Mouse (Mus musculus): Measurements from ENCODE around the gene Aplnr. TPM values are rescaled to one million over a fixed set of nuclear protein-coding genes. Genes with fewer than 3 reads are reported as not detected.

Aplnr gene
- 36.6 and 37.3 TPM in 2 replicates for polyA plus RNA-seq (2014; fragmentation: Nextera tagmentation; extraction: Ambion mirVana)

DNA sequence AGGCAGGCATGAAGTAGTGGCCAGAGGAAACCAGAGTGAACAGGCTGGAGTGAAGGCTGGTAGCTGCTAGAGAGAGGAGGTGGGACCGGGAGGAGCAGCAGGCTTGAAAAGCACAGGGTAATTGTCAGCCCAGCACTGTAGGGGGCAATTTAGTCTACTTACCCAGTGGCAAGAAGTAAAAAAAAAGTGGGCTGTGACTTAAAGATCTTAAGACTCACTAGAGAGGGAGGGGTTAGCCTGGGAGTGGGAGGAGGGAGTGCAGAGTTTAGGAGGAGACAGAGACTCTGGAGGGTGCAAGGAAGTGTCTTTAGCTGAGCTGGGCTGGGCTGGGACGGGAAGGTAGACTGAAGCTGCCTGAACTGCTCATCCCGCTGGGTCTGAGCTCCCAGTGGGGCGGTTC is at the start of gene Aplnr:
Aplnr (plus strand) TSS at position 137 of the 400 bp plus-strand sequence.
- H3K9ac ChIP-seq (ENCODE audit: low read depth, low read length): no peak within 1 kb of the TSS
- 12% methylated on average over 4 of the region's 4 CpGs for WGBS
- no peak within 1 kb of the TSS for H3K4me3 ChIP-seq (ENCODE audit: low read depth, low read length)
- ATAC-seq (ENCODE audit: low FRiP score) (peak; percentile 29; the same call in 1 of the 2 replicates), DNase-seq (ENCODE audit: low spot score) (no peak)
- no peaks in the 10 kb centered on the region for H3K36me3 ChIP-seq (ENCODE audit: control insufficient read depth, insufficient read depth, low read length)
- H3K27me3 ChIP-seq (ENCODE audit: control insufficient read depth, insufficient read depth, low read length): no peaks in the 10 kb centered on the region
- H3K27ac ChIP-seq (ENCODE audit: low read depth, low read length): no peak within 1 kb of the TSS
- H3K4me2 ChIP-seq (replicated peaks; ENCODE audit: low read depth, low read length): no peak within 1 kb of the TSS
- H3K9me3 ChIP-seq (ENCODE audit: control insufficient read depth, low read length): no peaks in the 10 kb centered on the region
- H3K4me1 ChIP-seq (replicated peaks; ENCODE audit: control insufficient read depth, insufficient read depth, low read length): no peaks in the 10 kb centered on the region

DNA sequence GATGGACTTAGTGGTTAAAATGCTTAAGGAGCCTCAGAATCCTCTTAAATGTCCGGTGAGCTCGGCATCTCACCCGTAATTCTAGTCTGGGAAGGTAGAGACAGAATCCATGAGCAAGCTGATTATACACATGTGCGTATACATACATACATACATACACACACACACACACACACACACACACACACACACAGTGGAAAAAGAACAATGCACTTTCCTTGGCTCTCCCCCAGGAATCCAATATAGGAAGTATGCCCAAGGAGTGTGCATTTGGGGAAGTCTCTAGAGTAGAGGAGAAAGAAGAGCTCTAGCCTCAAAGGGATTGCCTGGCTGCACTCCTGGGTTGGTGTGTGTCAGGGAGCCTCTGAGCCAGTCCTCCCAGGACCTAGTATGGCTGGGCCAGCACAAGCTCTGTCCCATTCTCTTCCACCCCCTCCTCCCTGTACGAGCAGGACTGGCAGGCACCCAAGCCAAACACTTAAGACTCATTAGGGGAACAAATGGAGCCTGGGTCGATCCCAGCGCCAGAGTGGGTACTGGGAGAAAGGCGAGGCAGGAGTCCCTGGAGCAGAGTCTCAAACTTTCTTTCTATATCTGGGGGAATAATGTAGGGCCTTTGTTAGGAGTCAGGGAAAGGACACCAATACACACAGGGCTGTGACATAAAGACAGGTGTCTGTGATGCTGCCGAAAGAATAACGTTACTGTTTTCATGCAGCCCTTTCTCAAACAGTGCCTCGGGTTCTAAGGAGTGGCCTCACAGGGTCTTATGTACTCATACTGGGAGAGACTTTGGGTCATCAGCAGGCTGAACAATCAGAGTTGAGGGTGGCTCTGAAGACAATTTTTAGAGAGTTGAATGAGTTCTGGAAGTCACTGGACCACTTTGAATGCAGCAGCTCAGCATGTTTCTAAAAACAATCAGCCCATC is 47.0 kb upstream of the Aplnr start:
- WGBS: 76% methylated on average over 11 of the region's 11 CpGs
- H3K27me3 ChIP-seq (ENCODE audit: control insufficient read depth, insufficient read depth, low read length): no peaks in the 10 kb centered on the region
- H3K36me3 ChIP-seq (ENCODE audit: control insufficient read depth, insufficient read depth, low read length): no peaks in the 10 kb centered on the region
- ATAC-seq (ENCODE audit: low FRiP score) (no peak), DNase-seq (ENCODE audit: low spot score) (no peak)
- H3K4me2 ChIP-seq (replicated peaks; ENCODE audit: low read depth, low read length): no peak overlapping the region
- no peak overlapping the region for H3K4me3 ChIP-seq (ENCODE audit: low read depth, low read length)
- no peak overlapping the region for H3K27ac ChIP-seq (ENCODE audit: low read depth, low read length)
- no peak overlapping the region for H3K9ac ChIP-seq (ENCODE audit: low read depth, low read length)
- no peaks in the 10 kb centered on the region for H3K4me1 ChIP-seq (replicated peaks; ENCODE audit: control insufficient read depth, insufficient read depth, low read length)
- no peaks in the 10 kb centered on the region for H3K9me3 ChIP-seq (ENCODE audit: control insufficient read depth, low read length)

DNA sequence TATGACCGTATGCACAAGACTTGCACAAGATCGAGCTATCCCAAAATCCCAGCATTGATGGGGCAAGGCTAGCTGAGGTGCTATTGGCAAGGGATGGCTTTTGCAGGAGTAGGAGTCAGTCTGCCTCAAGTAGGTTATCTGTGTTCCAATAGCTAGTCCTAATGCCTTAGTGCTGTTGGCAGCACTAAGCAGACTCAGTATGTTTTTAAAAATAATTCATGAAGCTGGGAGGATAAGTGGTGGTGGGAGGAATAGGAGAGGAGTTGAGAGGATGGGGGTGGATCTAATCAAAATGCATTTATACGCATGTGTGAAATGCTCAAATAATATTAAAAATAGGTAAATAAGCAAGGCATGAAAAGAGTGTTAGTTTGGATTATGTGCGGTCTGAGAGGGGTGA is 44.7 kb upstream of the Aplnr start:
- Histone ChIP-seq H3K4me1 (replicated peaks; ENCODE audit: control insufficient read depth, insufficient read depth, low read length) (no peaks in the 10 kb centered on the region), H3K4me3 (ENCODE audit: low read depth, low read length) (no peak overlapping the region), H3K4me2 (replicated peaks; ENCODE audit: low read depth, low read length) (no peak overlapping the region), H3K36me3 (ENCODE audit: control insufficient read depth, insufficient read depth, low read length) (no peaks in the 10 kb centered on the region), H3K9ac (ENCODE audit: low read depth, low read length) (no peak overlapping the region), H3K27me3 (ENCODE audit: control insufficient read depth, insufficient read depth, low read length) (no peaks in the 10 kb centered on the region), H3K27ac (ENCODE audit: low read depth, low read length) (no peak overlapping the region), H3K9me3 (ENCODE audit: control insufficient read depth, low read length) (no peaks in the 10 kb centered on the region)
- no peak for DNase-seq (ENCODE audit: low spot score)
- ATAC-seq (ENCODE audit: low FRiP score): no peak
- WGBS: 97% methylated on average over 4 of the region's 4 CpGs

DNA sequence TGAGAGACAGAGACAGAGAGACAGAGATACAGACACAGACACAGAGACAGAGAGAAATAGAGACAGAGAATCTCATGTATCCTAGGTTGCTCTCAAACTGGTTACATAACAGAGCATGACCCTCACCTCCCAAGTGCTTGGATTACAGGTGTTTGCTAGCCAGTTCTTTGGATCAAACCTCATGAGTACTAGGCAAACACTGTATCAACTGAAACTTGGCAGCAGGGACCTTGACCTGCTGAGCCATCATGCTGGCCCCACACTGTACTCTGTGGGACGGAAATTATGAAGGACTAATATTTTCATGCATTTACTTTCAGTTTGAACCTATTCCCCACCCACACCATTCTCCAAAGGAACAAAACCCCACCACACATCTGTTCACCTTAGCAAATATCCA is 42.6 kb upstream of the Aplnr start:
- ATAC-seq (ENCODE audit: low FRiP score) (no peak), DNase-seq (ENCODE audit: low spot score) (no peak)
- Histone ChIP-seq H3K27ac (ENCODE audit: low read depth, low read length) (no peak overlapping the region), H3K4me1 (replicated peaks; ENCODE audit: control insufficient read depth, insufficient read depth, low read length) (no peaks in the 10 kb centered on the region), H3K27me3 (ENCODE audit: control insufficient read depth, insufficient read depth, low read length) (no peaks in the 10 kb centered on the region), H3K36me3 (ENCODE audit: control insufficient read depth, insufficient read depth, low read length) (no peaks in the 10 kb centered on the region), H3K4me2 (replicated peaks; ENCODE audit: low read depth, low read length) (no peak overlapping the region), H3K9ac (ENCODE audit: low read depth, low read length) (no peak overlapping the region), H3K4me3 (ENCODE audit: low read depth, low read length) (no peak overlapping the region), H3K9me3 (ENCODE audit: control insufficient read depth, low read length) (no peaks in the 10 kb centered on the region)
- WGBS: 93% methylated on average over 1 of the region's 1 CpGs

DNA sequence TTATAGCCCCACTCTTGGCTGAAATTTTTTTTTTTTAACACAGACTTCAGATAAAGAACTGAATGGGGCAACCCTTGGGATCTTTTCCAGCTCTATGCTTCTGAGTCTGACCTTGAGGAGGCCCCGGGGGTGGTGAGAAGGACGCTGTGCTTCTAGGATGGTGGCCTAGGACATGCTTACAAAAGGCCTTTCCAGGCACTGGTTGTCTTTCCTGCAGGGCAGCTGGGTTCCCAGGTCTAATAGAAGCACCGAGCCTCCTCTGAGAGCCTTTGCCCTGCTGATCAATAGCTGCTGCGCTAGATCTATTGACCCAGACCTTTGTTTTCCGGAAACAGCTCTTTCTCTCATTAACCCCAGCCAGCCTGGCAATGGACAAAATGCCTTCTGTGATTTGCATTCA is 40.1 kb upstream of the Aplnr start:
- Histone ChIP-seq H3K27me3 (ENCODE audit: control insufficient read depth, insufficient read depth, low read length) (no peaks in the 10 kb centered on the region), H3K4me2 (replicated peaks; ENCODE audit: low read depth, low read length) (no peak overlapping the region), H3K9me3 (ENCODE audit: control insufficient read depth, low read length) (no peaks in the 10 kb centered on the region), H3K36me3 (ENCODE audit: control insufficient read depth, insufficient read depth, low read length) (no peaks in the 10 kb centered on the region), H3K4me1 (replicated peaks; ENCODE audit: control insufficient read depth, insufficient read depth, low read length) (no peaks in the 10 kb centered on the region), H3K4me3 (ENCODE audit: low read depth, low read length) (no peak overlapping the region), H3K9ac (ENCODE audit: low read depth, low read length) (no peak overlapping the region), H3K27ac (ENCODE audit: low read depth, low read length) (no peak overlapping the region)
- DNase-seq (ENCODE audit: low spot score) (peak; percentile 23), ATAC-seq (ENCODE audit: low FRiP score) (peak; percentile 51; the same call in 1 of the 2 replicates)
- 25% methylated on average over 5 of the region's 5 CpGs for WGBS

DNA sequence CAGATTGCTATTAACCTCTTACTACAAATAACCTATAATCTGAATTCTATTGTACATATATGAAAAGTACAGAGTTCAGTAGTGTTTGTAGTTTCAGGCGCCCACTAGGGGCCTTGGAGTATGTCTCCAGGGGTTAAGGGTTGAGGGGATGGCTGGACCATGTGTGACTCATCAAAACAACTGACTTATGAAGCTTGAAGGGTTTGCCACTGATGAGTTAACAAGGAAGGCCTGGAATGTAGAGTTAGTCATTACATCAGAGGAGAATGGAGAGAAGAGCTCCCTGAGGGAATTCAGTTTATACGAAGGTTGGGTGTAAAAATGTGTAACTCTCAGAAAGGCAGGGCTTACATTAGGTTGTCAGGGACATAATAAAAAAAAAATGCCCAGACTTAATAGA is 38.0 kb upstream of the Aplnr start:
- WGBS: 80% methylated on average over 2 of the region's 2 CpGs
- Histone ChIP-seq H3K4me1 (replicated peaks; ENCODE audit: control insufficient read depth, insufficient read depth, low read length) (no peaks in the 10 kb centered on the region), H3K9me3 (ENCODE audit: control insufficient read depth, low read length) (no peaks in the 10 kb centered on the region), H3K36me3 (ENCODE audit: control insufficient read depth, insufficient read depth, low read length) (no peaks in the 10 kb centered on the region), H3K27ac (ENCODE audit: low read depth, low read length) (no peak overlapping the region), H3K4me2 (replicated peaks; ENCODE audit: low read depth, low read length) (no peak overlapping the region), H3K4me3 (ENCODE audit: low read depth, low read length) (no peak overlapping the region), H3K9ac (ENCODE audit: low read depth, low read length) (no peak overlapping the region), H3K27me3 (ENCODE audit: control insufficient read depth, insufficient read depth, low read length) (no peaks in the 10 kb centered on the region)
- ATAC-seq (ENCODE audit: low FRiP score): no peak
- no peak for DNase-seq (ENCODE audit: low spot score)

DNA sequence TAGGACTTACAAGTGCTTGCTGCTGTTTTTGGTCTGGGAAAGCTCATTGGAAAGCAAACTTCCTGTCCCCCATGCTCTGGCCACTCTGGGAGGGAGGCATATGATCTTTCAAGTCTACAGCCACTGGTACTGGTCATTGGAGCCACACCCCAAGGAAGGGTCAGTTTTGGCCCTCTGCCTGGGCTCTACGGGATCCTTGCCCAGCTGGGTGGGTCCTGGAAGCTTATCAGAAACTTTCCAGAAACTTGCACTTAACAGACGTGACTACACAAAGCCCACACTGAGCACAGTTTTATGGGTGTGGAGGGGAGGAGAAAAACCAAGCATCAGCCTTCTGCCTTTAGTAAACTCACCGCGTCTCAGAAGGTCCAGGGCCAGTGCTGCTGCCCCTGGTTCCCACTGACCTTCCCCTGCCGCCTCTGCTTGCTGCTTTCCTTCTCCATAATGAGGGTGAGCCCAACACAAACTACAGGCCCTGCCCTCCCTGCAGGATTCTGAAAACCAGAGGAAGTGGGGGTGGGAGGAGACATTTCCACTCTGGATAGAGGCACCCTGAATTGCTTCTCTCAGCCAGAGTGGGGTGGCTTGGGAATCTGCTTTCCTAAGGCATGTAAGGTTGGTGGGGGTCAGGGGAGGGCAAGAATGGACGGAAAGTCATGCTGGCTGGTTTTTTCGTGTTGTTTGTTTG is 37.1 kb upstream of the Aplnr start:
- Histone ChIP-seq H3K36me3 (ENCODE audit: control insufficient read depth, insufficient read depth, low read length) (no peaks in the 10 kb centered on the region), H3K4me3 (ENCODE audit: low read depth, low read length) (no peak overlapping the region), H3K9me3 (ENCODE audit: control insufficient read depth, low read length) (no peaks in the 10 kb centered on the region), H3K4me2 (replicated peaks; ENCODE audit: low read depth, low read length) (no peak overlapping the region), H3K27ac (ENCODE audit: low read depth, low read length) (no peak overlapping the region), H3K27me3 (ENCODE audit: control insufficient read depth, insufficient read depth, low read length) (no peaks in the 10 kb centered on the region), H3K4me1 (replicated peaks; ENCODE audit: control insufficient read depth, insufficient read depth, low read length) (no peaks in the 10 kb centered on the region), H3K9ac (ENCODE audit: low read depth, low read length) (no peak overlapping the region)
- DNase-seq (ENCODE audit: low spot score): no peak
- 78% methylated on average over 7 of the region's 7 CpGs for WGBS
- no peak for ATAC-seq (ENCODE audit: low FRiP score)

DNA sequence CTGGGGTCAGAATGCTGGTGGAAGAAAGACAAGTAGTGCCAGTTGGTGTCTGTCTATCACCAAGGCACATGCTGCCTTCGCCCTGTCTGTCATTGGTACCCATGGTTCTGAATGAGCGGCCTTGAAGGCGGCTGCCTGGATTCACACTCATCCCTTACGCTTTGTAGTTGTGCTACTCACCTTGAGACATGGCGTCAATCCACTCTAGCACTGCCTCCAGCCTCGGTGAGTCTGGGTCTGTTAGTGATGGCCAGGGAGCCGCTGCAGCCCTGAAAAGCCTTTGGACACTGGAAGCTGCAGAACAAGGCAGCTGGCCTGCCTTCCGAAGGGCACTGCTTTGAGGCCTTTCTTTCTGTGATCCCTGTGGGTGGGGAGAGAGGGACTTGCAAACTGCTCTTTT is 32.8 kb upstream of the Aplnr start:
- Histone ChIP-seq H3K9ac (ENCODE audit: low read depth, low read length) (no peak overlapping the region), H3K27ac (ENCODE audit: low read depth, low read length) (no peak overlapping the region), H3K4me3 (ENCODE audit: low read depth, low read length) (no peak overlapping the region), H3K36me3 (ENCODE audit: control insufficient read depth, insufficient read depth, low read length) (no peaks in the 10 kb centered on the region), H3K9me3 (ENCODE audit: control insufficient read depth, low read length) (no peaks in the 10 kb centered on the region), H3K4me2 (replicated peaks; ENCODE audit: low read depth, low read length) (no peak overlapping the region), H3K27me3 (ENCODE audit: control insufficient read depth, insufficient read depth, low read length) (no peaks in the 10 kb centered on the region), H3K4me1 (replicated peaks; ENCODE audit: control insufficient read depth, insufficient read depth, low read length) (no peaks in the 10 kb centered on the region)
- 79% methylated on average over 8 of the region's 8 CpGs for WGBS
- DNase-seq (ENCODE audit: low spot score) (no peak), ATAC-seq (ENCODE audit: low FRiP score) (no peak)

Measured in hindbrain, embryonic 11.5 days (tissue).